Mouse (Mus musculus) right cerebral cortex, postnatal 36 days (tissue): Measurements from ENCODE around the gene Zfp507.

Experiments
- DNase-seq, 2 experiments: peaks; one replicate each; pipeline ENCODE4 v3.0.0; 2022; ENCODE audit warnings: low spot score in 2 of 2, mixed read lengths in 1 of 2

Zfp507 gene

GRCm38 (mm10) chr7:35802906-35803595 is at the start of gene Zfp507:
Gene Zfp507 (minus strand): TSS chr7:35803003.
- DNase-seq: peak; percentile 84

DNA sequence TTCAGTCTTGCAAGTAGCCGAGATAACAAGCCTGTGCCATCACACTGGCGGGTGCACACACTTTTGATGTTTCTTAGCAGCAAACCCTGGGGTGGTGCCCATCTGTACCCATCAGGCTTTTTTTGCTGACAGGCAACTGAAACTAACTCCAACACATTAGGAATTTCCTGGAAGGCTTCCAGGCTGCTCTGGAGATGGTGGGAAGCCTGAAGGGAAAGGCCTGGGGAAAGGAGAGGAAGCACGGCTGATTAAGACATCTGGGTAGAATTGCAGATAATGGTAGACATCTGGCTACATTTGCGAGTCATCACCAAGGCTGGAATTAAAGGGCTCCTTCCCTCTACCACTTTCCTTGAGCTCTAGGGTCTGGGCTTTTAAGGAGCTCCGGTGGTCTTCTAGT is 47.6 kb upstream of the Zfp507 start:
- DNase-seq: peak in 1 of 2 experiments; percentile 8

- DNase-seq: no peak
These were observed 45.7 kb upstream of the Zfp507 start for GRCm38 (mm10) chr7:35848526-35848925.

DNA sequence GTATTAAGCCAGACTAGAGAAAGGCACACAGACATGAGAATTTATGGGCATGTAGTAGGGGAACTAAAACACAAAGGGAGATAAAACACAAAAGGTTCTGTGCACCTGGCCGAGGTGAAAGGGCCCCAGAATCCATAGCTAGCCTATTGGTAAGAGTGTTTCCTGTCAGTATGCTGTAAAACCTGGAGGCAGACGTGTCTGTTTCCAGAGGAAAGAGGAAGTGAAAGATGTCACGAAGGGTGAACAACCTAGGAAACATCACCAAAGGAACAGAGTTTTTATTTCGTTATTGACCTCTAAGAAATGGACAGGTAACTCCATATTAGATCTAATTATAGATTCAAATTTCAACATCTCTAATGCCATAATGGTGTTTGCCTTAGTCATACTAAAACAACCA is 37.7 kb upstream of the Zfp507 start:
- DNase-seq: no peak

DNA sequence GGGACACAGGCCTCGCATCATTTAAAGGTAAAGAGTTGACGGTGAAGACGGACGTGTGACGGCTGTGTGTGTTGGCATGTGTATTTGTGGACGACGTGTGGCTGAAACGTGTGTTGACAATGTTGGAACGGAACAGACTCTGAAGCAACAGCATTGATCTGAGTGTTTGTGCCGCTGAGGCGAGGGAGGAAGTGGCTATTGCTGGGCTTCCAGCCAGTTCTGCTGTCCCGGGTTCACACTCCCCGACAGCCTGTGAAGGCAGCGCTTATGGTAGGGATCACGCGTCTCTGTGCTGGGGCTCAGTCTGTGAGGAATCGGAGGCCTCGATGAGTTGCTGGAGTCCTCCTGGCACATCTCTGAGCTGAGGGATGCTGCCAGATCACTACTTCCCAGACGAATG is 34.0 kb upstream of the Zfp507 start:
- DNase-seq: peak; percentile 4 to 18

- DNase-seq: no peak
These were observed 33.6 kb upstream of the Zfp507 start for GRCm38 (mm10) chr7:35836415-35836814.

GRCm38 (mm10) chr7:35830119-35830518 is 27.3 kb upstream of the Zfp507 start:
- no peak for DNase-seq

- DNase-seq: no peak
These were observed 21.1 kb upstream of the Zfp507 start for GRCm38 (mm10) chr7:35823906-35824305.

DNA sequence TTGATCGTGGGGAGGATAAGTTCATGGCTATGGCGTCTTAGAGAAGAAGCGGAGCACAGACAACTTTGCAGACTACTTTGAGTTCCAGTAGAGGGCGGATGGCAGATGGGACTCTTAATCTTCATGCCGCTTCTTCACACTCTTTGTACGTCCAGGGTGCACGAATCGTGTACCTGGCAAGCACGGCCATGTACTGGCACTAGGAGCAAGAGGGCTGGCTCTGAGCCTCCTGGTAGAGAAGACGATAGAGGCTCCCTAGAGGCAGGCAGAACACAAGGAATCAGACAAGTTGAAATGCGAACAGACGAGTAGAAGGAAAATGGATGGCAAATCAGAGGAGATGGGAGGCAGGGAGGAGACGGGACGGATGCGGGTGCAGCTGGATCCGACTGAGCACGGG is 19.5 kb upstream of the Zfp507 start:
- DNase-seq: no peak

GRCm38 (mm10) chr7:35821357-35821756 is 18.6 kb upstream of the Zfp507 start:
- DNase-seq: no peak

DNA sequence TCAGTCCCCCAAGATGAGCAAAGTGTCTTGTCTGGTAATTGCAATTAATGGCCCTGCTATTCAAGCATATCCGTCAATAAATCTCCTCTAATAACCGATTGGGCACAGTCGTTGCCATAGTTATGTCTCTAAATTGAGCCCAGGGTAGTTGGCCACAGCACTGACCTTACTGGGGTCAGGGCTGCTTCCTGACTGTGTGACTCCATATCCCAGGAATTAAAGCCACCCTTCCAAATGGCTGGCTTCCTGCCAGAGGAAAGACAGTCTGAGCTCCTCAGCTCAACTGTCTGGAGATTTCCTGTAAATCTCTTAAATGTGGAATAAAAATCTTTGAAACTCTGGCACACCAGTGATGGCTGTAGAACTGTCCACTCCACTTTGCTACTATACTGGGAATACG is 16.7 kb upstream of the Zfp507 start:
- no peak for DNase-seq

DNA sequence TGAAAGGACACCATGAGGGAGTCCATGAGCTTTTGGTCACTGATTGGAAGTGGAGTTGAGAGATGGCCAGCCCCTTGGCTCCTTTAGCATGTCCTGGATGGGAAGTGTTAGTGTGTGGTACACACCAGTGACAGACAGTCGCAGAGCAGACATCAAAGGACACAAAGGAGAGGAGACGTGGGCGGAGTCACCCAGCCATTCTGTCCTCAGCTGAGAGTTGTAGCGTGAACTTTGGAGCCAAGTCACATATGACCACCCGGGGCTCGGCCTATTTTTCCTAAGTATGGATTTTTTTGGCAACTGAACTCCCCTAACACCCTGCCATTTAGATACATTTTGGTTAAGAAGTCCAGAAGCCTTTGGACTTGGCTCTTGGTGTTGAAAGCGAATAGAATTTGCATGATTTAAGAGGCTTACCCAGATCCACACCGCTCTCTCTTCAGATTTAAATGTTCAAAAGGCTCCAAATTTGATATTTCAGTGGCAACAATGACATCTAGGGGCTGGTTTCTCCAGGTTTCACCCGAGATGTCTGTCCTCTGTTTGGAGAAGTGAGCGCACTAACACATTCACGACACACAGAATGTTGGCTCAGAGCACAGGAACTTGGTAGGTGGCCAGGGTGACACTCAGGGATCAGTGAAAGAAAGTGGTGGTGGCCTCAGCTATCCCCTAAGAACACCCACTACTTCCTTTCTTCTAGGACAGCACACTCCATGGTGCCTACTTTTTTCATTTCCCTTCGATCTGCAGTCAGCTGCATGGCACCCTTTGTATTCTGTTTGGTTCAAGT is 12.2 kb upstream of the Zfp507 start:
- no peak for DNase-seq

- peak in 1 of 2 experiments; percentile 37 for DNase-seq
These were observed 10.5 kb upstream of the Zfp507 start for GRCm38 (mm10) chr7:35813306-35813705.

DNA sequence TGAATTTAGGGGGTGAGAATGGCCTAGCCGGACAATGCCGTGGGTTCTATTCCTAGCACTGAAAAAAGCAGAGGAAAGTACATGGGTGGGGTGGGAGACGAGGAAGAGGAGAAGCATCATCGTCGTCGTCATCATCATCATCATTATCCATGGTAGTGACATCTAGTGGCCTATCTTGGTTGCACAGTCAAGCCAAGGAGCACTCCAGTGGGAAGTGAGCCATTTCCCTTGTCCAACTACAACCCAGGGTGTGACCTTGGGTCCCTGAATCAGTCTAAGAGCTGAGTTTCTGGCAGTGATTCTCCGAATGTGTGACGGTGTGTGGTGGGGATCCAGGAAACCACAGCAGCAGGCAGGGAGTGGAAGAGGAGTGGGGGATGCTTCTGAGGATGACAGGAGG is 7.9 kb upstream of the Zfp507 start:
- DNase-seq: no peak

DNA sequence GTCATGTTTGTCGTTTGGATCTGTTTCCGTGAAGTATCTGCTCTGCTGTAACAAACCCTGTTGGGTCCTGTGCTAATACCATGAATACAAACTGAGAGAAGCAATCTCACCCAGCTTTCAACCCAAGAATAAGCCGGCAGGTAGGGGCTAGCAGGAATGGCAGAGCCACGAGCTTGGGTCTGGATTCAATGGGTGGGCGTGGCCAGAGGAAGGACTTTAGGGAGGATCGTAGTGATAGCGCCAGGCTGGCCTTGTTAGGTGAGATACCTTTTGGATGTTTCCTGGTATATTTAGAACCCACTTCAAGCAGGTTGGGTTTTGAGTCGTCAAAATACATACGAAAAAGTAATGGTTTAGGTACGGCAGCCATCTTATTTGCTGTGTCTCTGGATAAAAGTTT is 1.4 kb upstream of the Zfp507 start:
- no peak for DNase-seq

GRCm38 (mm10) chr7:35802201-35802905 is 450 bp downstream of the Zfp507 start:
- DNase-seq: peak; percentile 21 to 29

DNA sequence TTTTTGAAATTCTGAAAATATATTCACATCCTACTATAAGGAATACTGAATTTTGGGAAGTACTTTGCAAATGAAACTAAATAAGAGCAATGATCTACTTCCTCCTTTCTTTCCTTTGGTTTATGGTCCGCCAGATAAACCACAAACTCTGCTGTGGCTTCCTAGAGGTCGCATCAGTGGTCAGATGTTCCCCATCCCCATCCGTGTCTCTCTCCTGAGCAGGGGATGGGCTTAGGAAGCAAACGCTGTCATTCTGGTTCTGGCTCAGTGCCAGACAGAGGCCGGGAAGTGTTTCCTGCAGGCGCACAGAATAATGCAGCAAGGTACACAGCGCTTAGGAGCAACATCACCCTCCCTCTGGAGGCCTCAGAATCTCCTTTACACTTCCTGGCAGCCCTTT is 6.7 kb downstream of the Zfp507 start:
- DNase-seq: no peak

DNA sequence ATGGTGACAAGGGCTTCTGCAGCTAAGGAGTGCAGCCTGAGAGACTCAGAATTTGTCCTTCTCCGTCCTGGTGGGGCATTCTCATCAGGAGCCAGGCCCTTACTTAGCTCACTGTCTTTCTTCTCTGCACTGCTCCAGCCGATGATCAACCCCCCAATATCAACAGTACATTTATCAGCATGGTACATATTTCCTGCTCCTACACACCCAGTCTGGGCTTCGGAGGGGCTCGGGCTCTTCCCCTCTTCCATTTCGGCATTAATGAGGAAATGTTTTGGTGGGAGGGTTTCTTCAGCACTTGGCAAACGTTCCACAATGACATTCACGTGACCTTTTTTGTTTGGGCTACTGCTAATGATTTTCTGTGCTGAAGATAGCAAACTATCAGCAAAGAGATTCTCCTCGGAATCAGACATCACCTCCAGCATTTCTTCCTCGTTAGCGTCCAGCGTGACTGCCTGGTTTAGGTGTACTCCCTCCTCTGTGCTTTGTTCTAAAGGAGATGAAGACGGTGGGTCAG is 8.6 kb downstream of the Zfp507 start:
- no peak for DNase-seq

- peak in 1 of 2 experiments; percentile 31 for DNase-seq
These were observed 10.5 kb downstream of the Zfp507 start for GRCm38 (mm10) chr7:35792150-35792848.

DNA sequence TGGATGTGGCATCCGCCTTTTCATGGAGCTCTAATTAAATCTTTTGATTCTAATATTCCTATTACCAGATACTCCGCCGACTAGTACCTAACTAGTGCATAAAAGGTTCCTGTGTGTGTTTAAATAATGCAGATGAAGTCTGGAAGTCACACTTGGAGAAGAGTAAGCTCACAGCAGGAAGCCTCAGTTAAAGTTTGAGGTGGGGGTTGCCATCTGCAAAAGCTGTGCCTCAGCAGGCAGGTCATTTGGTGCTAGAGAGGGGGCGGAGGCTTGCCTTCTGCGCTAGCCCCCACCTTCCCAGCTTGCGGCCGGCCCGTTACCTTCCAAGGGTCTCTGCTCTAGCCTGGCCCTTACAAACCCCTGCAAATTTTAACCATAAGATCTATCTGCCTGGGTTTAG is 11.9 kb downstream of the Zfp507 start:
- DNase-seq: no peak

- DNase-seq: no peak
These were observed 12.6 kb downstream of the Zfp507 start for GRCm38 (mm10) chr7:35790201-35790600.

GRCm38 (mm10) chr7:35785579-35785978 is 17.2 kb downstream of the Zfp507 start:
- no peak for DNase-seq
